Mouse (Mus musculus) embryonic fibroblast, embryonic 13.5 days (primary cell): ENCODE measurements around the gene Cep85l.

ENCODE experiments used
- CTCF ChIP-seq: IDR thresholded peaks from 2 replicates; pipeline ENCODE4 v1.5.1; 2011; ENCODE audit warnings: mild to moderate bottlenecking, control low read depth, low read length, moderate library complexity, borderline replicate concordance; ENCODE audit not compliant: insufficient read depth
- POLR2A ChIP-seq: IDR thresholded peaks from 2 replicates; pipeline ENCODE4 v1.6.1; 2011; ENCODE audit warnings: low read depth, mild to moderate bottlenecking, control low read depth, low read length, moderate library complexity

DNA sequence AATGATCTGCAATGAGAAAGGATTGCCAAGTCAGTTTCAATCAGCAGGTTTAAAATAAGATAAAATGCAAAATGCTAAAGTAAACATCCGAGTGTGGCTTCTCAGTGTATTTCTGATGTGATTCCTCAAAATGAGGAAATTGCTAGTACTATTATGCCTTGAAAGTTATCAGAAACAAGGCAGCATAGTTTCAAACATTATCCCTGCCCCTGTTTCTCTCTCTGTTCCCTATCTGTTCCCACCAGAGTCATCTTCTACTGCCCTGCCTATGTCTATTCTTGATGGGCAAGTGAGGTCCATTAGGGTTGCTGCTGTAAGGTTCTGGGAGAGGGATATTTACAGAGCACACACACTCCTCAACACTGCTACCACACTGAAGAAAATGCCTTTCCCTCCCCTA lies 30.5 kb downstream of the Cep85l start:
- no peak for TF ChIP-seq CTCF
- TF ChIP-seq POLR2A: no peak
